Mouse (Mus musculus) stomach, postnatal 0 days (tissue): ENCODE measurements around the gene Epsti1.

Experiments
- CTCF ChIP-seq: IDR thresholded peaks from 2 replicates; pipeline ENCODE4 v1.5.1; 2016; ENCODE audit warnings: antibody characterized with exemption, low read depth, mild to moderate bottlenecking, moderate library complexity
- EP300 ChIP-seq: optimal IDR thresholded peaks from 2 replicates; pipeline ENCODE3; 2016; ENCODE audit warnings: antibody characterized with exemption

DNA sequence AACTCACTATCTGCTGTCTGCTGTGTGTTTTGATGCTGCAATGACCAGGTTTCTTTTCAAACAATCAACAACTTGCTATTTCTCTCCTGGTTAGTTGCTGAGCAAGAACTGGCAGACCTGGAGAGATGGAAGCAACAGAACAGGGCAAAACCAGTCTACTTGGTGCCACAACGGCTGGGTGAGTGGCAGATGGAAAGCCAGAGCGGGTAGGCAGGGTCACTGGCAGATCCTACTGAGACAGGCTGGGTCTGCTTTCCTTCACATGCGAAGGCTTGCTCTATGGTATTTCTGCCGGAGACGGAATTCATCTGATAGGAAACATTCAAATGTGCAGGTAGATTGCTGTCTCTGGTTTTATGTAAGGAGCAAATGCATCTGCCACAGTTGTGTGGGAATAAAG, 24.6 kb downstream of the Epsti1 start:
- TF ChIP-seq EP300 (no peak), CTCF (no peak)
